Mouse (Mus musculus) forebrain, embryonic 16.5 days (tissue): ENCODE data around the gene Tbck. TPM values are rescaled to one million over a fixed set of nuclear protein-coding genes. Genes with fewer than 3 reads are reported as not detected.

Experiments used
- ATAC-seq: fragments of 200-750 bp; cut with Nextera tagmentation; 2 replicates; pipeline ENCODE4 v1.8.0; 2017; ENCODE audit warnings: mild to moderate bottlenecking, moderate library complexity
- H3K27ac ChIP-seq: fragments of 300-500 bp; sonication (generic); 2 replicates; pipeline ENCODE4 v1.5.1; 2014; ENCODE audit warnings: low read length, control low read depth
- H3K27me3 ChIP-seq: fragments of 300-500 bp; sonication (generic); replicated peaks from 2 replicates; pipeline ENCODE4 v1.6.1; 2014; ENCODE audit warnings: low read length; ENCODE audit not compliant: control insufficient read depth, insufficient read depth
- H3K36me3 ChIP-seq: fragments of 300-500 bp; sonication (generic); 2 replicates; pipeline ENCODE4 v1.6.1; 2014; ENCODE audit not compliant: control insufficient read depth, insufficient read depth
- H3K4me1 ChIP-seq: fragments of 300-500 bp; sonication (generic); replicated peaks from 2 replicates; pipeline ENCODE4 v1.6.1; 2014; ENCODE audit warnings: low read length; ENCODE audit not compliant: control insufficient read depth, insufficient read depth
- H3K4me2 ChIP-seq: fragments of 300-500 bp; sonication (generic); 2 replicates; pipeline ENCODE4 v1.6.1; 2014; ENCODE audit warnings: mild to moderate bottlenecking, low read length, control low read depth
- H3K4me3 ChIP-seq: fragments of 300-500 bp; sonication (generic); replicated peaks from 2 replicates; pipeline ENCODE4 v1.5.1; 2014; ENCODE audit warnings: mild to moderate bottlenecking, low read length, control low read depth
- H3K9ac ChIP-seq: fragments of 300-500 bp; sonication (generic); replicated peaks from 2 replicates; pipeline ENCODE4 v1.6.1; 2014; ENCODE audit warnings: low read depth, low read length, control low read depth
- H3K9me3 ChIP-seq: fragments of 300-500 bp; sonication (generic); 2 replicates; pipeline ENCODE4 v1.6.1; 2016; ENCODE audit warnings: low read length; ENCODE audit not compliant: control insufficient read depth
- WGBS: fragments of 180-500 bp; shearing (Covaris S2); extraction: QIAGEN DNeasy Blood & Tissue Kit; methylation state at CpG from one replicate; pipeline ENCODE4 v1.1.7; 2014; 5-methylcytosine and 5-hydroxymethylcytosine counted together
- polyA plus RNA-seq: library from polyadenylated mRNA; unstranded; fragments of >200 nt; fragmentation: Nextera tagmentation; extraction: Ambion mirVana; gene quantifications from 2 replicates; pipeline ENCODE4 v1.2.1, GENCODE M21; 2015

Gene Tbck
- polyA plus RNA-seq, 1 experiment from 2014 or later, result 35.9 TPM

DNA sequence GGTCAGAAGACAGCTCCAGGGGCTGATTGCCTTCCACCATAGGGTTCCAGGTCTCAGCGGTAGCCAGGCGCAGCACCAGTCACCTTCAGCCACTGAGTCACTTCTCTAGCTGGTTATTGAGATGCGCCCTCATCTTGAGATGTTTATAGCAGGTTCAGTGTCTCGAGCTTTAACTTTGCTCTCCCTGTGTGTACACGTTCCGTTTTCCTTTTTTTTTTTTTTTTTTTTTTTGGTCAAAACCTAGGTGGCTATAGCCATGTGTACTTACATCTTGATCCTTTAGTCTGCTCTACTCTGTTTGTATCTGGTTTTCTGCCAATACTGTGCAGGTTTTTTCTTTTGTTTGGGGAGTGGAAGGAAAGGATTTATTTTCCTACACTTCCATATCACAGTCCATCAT, 100.8 kb downstream of the Tbck start:
- Histone ChIP-seq H3K4me3 (no peak overlapping the region), H3K27me3 (no peaks in the 10 kb centered on the region), H3K4me2 (no peak overlapping the region), H3K27ac (no peak overlapping the region), H3K4me1 (no peaks in the 10 kb centered on the region), H3K36me3 (no peaks in the 10 kb centered on the region), H3K9me3 (no peaks in the 10 kb centered on the region), H3K9ac (no peak overlapping the region)
- no peak for ATAC-seq
- 92% methylated on average over 6 of the region's 6 CpGs for WGBS

DNA sequence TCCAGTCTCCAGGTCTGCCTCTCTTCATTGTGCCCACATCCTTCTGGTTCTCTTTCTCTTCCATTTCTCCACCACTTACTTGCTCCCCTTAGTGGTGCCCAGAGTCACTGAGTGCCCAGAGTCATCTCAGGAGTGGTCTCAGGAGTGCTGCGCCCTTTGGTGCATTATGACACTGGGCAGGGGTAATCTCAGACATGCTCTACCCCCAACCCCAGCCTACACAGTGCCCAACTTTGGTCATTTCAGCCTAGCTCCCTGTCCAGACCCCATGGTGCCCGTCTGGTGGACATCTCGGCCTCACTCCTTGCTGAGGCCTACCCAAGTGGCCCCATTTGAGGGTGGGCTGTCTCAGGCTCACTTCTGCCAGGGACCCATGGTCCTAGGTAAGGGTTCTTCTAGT, 102.7 kb downstream of the Tbck start:
- Histone ChIP-seq H3K27ac (no peak overlapping the region), H3K4me1 (no peaks in the 10 kb centered on the region), H3K9me3 (no peaks in the 10 kb centered on the region), H3K4me2 (no peak overlapping the region), H3K9ac (no peak overlapping the region), H3K4me3 (no peak overlapping the region), H3K27me3 (no peaks in the 10 kb centered on the region), H3K36me3 (no peaks in the 10 kb centered on the region)
- no peak for ATAC-seq
- WGBS, result 94% methylated on average over 3 of the region's 3 CpGs

DNA sequence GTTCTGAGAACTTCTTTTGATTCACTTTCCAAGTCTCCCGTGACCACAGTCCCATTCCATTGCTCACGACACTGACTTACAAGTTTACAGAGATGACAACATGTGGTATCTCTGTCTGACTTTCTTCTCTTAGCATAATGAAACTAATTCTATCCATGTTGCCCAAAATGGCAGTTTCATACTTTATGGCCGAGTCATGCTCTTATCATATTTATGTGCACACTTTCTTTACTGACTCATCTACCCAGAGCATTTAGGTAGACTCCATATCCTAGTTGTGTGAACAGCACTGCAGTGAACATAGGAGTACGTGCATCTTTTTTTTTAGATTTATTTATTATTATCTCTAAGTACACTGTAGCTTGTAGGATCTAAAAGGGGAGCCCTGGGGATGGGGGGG, 103.8 kb downstream of the Tbck start:
- WGBS, result 95% methylated on average over 4 of the region's 4 CpGs
- no peak overlapping the region for H3K9ac ChIP-seq
- H3K4me1 ChIP-seq, result no peaks in the 10 kb centered on the region
- H3K27ac ChIP-seq, result no peak overlapping the region
- no peak overlapping the region for H3K4me3 ChIP-seq
- no peak overlapping the region for H3K4me2 ChIP-seq
- no peaks in the 10 kb centered on the region for H3K9me3 ChIP-seq
- H3K27me3 ChIP-seq, result no peaks in the 10 kb centered on the region
- H3K36me3 ChIP-seq, result no peaks in the 10 kb centered on the region
- ATAC-seq, result no peak

DNA sequence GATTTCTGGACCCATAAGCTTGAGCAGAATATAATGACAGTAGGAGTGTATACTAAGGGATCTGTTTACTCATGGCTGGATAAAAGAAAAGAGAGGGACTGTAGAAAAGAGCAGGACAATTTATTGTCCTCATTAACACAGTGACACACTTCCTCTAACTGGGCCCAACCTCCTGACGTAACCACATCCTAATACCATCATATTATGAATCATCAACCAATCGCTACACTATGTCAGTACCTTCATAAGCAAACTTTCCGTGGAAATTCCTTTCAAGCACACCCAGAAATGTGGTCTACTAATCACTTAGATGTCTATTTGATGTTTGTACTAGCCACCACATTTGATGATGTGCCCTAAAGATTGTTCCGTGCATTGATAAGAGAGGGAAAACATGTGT, 107.2 kb downstream of the Tbck start:
- Histone ChIP-seq H3K27me3 (no peaks in the 10 kb centered on the region), H3K9ac (no peak overlapping the region), H3K4me3 (no peak overlapping the region), H3K9me3 (no peaks in the 10 kb centered on the region), H3K27ac (no peak overlapping the region), H3K4me1 (no peaks in the 10 kb centered on the region), H3K36me3 (no peaks in the 10 kb centered on the region), H3K4me2 (no peak overlapping the region)
- 94% methylated on average over 4 of the region's 4 CpGs for WGBS
- ATAC-seq, result no peak

DNA sequence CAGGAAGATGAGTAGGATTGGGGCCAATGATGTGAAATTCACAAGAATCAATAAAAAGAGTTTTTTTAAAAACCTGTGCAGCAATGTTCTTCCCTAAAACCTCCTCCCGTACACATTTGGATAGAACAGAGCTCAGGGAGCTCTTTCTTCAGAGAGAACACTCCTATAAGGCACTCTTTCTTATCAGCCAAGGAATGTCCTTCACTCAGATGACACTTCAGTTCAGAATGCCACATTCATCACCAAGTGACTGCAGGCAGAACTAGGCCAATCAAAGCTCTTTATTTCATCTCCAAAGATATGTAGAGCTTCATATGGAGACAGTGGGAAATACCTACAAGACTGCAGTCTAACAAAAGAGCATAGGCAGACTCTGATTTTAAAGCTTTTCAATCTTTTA, 116.3 kb downstream of the Tbck start:
- H3K36me3 ChIP-seq, result no peaks in the 10 kb centered on the region
- WGBS, result 91% methylated on average over 1 of the region's 1 CpGs
- H3K9me3 ChIP-seq, result no peaks in the 10 kb centered on the region
- H3K4me2 ChIP-seq, result no peak overlapping the region
- no peaks in the 10 kb centered on the region for H3K4me1 ChIP-seq
- no peaks in the 10 kb centered on the region for H3K27me3 ChIP-seq
- no peak for ATAC-seq
- no peak overlapping the region for H3K4me3 ChIP-seq
- H3K9ac ChIP-seq, result no peak overlapping the region
- no peak overlapping the region for H3K27ac ChIP-seq

DNA sequence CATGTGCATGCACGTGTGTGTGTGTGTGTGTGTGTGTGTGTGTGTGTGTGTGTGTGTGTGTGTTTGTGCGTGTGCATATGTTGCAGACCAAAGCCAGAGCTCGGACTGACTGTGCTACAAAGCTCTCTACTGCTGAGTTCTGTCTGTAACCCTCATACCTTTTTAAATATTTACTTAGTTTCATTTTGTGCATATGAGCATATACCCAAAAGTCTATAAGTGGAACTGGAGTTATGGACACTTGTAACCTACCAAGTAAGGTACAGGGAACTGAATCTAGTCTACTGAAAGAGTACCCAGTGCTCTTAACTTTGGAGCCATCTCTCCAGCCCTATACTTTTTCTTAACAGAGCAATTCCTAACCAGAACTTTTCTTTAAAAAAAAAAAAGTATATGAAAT, 118.0 kb downstream of the Tbck start:
- ATAC-seq, result no peak
- Histone ChIP-seq H3K9me3 (no peaks in the 10 kb centered on the region), H3K4me3 (no peak overlapping the region), H3K27me3 (no peaks in the 10 kb centered on the region), H3K9ac (no peak overlapping the region), H3K27ac (no peak overlapping the region), H3K4me2 (no peak overlapping the region), H3K4me1 (no peaks in the 10 kb centered on the region), H3K36me3 (no peaks in the 10 kb centered on the region)
- 92% methylated on average over 3 of the region's 3 CpGs for WGBS

DNA sequence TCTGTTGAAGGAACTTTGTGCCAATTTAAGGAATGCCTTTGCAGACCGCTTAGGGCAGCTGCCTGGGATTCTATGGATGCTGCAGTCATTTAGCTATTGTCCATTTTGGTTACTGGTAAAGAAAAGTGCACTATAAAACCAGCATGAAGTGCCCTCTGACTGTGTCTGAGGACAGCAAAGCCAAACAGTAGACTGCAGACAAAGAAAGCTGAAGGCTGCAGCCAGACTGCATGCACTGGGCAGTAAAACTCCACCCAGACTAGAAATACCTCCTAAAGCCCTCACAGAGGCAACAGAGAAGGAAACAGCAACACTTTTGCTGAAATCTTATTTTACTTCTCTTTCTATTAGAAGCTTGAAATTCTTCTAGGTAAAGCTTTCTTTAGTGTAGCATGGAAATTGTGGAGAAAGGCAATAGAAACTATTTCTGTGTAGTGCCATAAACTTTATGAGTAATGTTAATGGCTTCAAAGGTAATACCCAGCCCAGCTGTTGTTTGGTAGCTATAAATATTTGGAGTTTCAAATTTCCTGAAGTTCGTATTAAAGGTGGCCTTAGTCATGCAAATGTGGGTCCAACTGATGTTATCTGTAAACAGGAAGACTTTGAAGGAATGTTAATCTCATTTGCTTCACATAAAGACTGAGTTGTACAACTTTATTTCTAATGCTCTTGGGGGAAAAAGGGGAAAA, 124.1 kb downstream of the Tbck start:
- no peaks in the 10 kb centered on the region for H3K9me3 ChIP-seq
- H3K27me3 ChIP-seq, result no peaks in the 10 kb centered on the region
- H3K27ac ChIP-seq, result no peak overlapping the region
- WGBS, result 72% methylated on average over 2 of the region's 2 CpGs
- H3K4me3 ChIP-seq, result no peak overlapping the region
- no peak overlapping the region for H3K4me2 ChIP-seq
- H3K36me3 ChIP-seq, result no peaks in the 10 kb centered on the region
- H3K4me1 ChIP-seq, result no peaks in the 10 kb centered on the region
- H3K9ac ChIP-seq, result no peak overlapping the region
- ATAC-seq, result no peak

DNA sequence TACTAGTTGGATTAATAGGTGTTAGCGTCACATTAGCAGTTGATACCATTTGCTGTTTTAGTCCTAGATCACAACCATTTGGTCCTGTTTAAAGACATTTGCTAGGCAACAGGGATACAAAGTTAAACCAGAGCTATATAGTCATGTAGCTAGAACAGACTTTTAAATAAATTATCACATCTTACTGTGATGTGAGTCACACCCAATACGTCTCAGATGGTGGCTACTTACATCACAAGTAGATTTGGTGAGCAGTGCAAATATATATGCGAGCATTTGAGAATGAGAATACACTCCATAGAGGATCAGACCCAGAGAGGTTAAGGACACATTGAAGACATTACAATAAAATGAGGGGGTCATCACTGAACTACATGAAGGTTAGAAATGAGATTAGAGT, 125.0 kb downstream of the Tbck start:
- Histone ChIP-seq H3K4me1 (no peaks in the 10 kb centered on the region), H3K9ac (no peak overlapping the region), H3K4me3 (no peak overlapping the region), H3K27ac (no peak overlapping the region), H3K36me3 (no peaks in the 10 kb centered on the region), H3K9me3 (no peaks in the 10 kb centered on the region), H3K27me3 (no peaks in the 10 kb centered on the region), H3K4me2 (no peak overlapping the region)
- no peak for ATAC-seq
- WGBS, result 91% methylated on average over 3 of the region's 3 CpGs

DNA sequence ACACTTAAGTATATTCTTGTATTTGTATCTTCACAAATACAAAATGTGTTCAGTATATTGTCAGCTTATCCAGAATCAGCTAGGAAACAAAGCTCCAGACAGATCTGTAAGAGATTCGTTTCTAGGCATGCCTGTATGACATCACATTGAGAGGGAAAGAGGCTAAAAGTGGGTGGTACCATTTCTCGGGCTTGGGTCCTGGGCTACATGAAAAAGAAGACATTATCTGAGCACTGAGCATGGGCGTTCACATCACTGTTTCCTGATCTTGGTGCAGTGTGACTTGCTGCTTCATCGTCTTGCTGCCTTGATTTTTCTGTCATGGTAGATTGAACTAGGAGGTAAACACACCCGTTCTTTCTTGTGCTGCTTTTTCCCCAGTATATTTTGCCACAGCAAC, 127.8 kb downstream of the Tbck start:
- no peaks in the 10 kb centered on the region for H3K27me3 ChIP-seq
- 79% methylated on average over 5 of the region's 5 CpGs for WGBS
- ATAC-seq, result no peak

DNA sequence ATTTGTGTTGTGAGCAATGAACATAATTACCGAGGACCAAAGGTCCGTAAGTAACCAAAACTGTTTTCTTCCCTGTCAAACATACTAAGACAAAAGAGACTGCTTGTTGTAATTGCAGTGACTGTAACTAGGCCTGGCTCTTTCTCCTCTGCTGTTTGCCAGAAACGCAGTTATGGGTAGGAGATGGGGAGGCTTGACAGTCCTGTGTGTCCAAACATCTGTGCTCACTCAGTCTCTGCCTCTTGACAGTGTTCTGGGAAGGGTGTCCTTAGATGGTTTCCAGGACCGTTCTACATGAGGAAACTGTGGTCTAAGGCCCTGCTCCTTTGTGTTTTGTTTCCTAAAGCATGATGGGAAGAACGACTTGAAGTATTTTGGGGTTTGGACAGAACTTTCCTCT, 128.4 kb downstream of the Tbck start:
- Histone ChIP-seq H3K27me3 (no peaks in the 10 kb centered on the region), H3K9ac (no peak overlapping the region), H3K4me2 (no peak overlapping the region), H3K9me3 (no peaks in the 10 kb centered on the region), H3K27ac (no peak overlapping the region), H3K4me1 (no peaks in the 10 kb centered on the region), H3K36me3 (no peaks in the 10 kb centered on the region), H3K4me3 (no peak overlapping the region)
- 78% methylated on average over 5 of the region's 5 CpGs for WGBS
- no peak for ATAC-seq

More for the DNA sequence above, 127.8 kb downstream of the Tbck start:
- H3K4me2 ChIP-seq, result no peak overlapping the region
- H3K4me3 ChIP-seq, result no peak overlapping the region
- H3K36me3 ChIP-seq, result no peaks in the 10 kb centered on the region
- H3K9ac ChIP-seq, result no peak overlapping the region
- no peak overlapping the region for H3K27ac ChIP-seq
- H3K4me1 ChIP-seq, result no peaks in the 10 kb centered on the region
- no peaks in the 10 kb centered on the region for H3K9me3 ChIP-seq
